11 mouse cellular contexts compared by ENCODE assay signal in the genomic region with DNA sequence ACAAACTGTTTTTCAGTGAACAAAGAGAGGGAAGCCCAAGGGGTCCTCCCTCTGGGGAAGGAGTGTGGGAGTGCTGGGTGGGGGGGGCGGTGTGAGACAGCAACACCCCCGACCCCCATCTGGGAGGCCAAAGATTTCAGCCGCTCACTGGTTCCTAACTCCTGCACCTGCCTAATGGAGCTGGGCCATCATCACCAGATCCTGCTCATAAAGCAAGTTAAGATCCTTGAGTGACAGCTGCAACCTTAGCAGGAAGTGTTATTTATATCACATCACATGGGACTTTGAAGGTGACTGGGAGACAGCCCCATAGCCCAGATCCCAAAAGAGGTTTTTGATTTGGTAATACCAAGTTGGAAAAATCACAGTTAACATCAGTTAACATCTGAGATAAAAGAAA.
DNase-seq lines count a peak whose midpoint lies in the region; ATAC-seq and TF ChIP-seq lines count a peak whose summit lies in the region.
"Had no signal": no experiment of that assay in that cellular context is flagged by ENCODE, and none has a peak within 500 bp of the region (broad histone marks: within the 10 kb centered on the region; RNA-seq: fewer than 3 reads in every experiment).

No protein-coding gene starts in this region.

- peaks cover 29% of the 10 kb centered on the region for H3K27me3 ChIP-seq in forebrain, embryonic 12.5 days
- peaks cover 9% of the 10 kb centered on the region for H3K27me3 ChIP-seq in forebrain, embryonic 14.5 days (replicated peaks; ENCODE audit: control insufficient read depth, insufficient read depth, low read length)
- H3K27me3 ChIP-seq in lung, embryonic 14.5 days (ENCODE audit: insufficient read depth, low read length), result peaks cover 10% of the 10 kb centered on the region; the same call in 1 of the 2 replicates
- H3K27me3 ChIP-seq in heart, embryonic 11.5 days (ENCODE audit: control insufficient read depth, insufficient read depth, low read length), result no peaks in the 10 kb centered on the region
- peaks cover 27% of the 10 kb centered on the region for H3K27me3 ChIP-seq in liver, embryonic 13.5 days

- H3K4me2 ChIP-seq in forebrain, embryonic 12.5 days, result peak overlapping the region; percentile 62; the same call in 1 of the 2 replicates
- H3K4me2 ChIP-seq in forebrain, embryonic 14.5 days (ENCODE audit: low read length), result no peak overlapping the region
- peak overlapping the region; percentile 84 for H3K4me2 ChIP-seq in lung, embryonic 14.5 days
- H3K4me2 ChIP-seq in heart, embryonic 11.5 days, result peak overlapping the region; percentile 88
- peak overlapping the region; percentile 60; the same call in 1 of the 2 replicates for H3K4me2 ChIP-seq in liver, embryonic 13.5 days

- H3K4me3 ChIP-seq in forebrain, embryonic 12.5 days (replicated peaks), result no peak overlapping the region
- H3K4me3 ChIP-seq in forebrain, embryonic 14.5 days (ENCODE audit: low read depth, low read length), result no peak overlapping the region
- H3K4me3 ChIP-seq in lung, embryonic 14.5 days (ENCODE audit: low read depth, low read length), result no peak overlapping the region
- peak overlapping the region; percentile 64 for H3K4me3 ChIP-seq in heart, embryonic 11.5 days (ENCODE audit: low read depth, low read length)
- no peak overlapping the region for H3K4me3 ChIP-seq in liver, embryonic 13.5 days (replicated peaks)

- no peak overlapping the region for H3K9ac ChIP-seq in forebrain, embryonic 12.5 days
- no peak overlapping the region for H3K9ac ChIP-seq in forebrain, embryonic 14.5 days (ENCODE audit: low read length)
- H3K9ac ChIP-seq in lung, embryonic 14.5 days, result no peak overlapping the region
- peak overlapping the region; percentile 63; the same call in 1 of the 2 replicates for H3K9ac ChIP-seq in heart, embryonic 11.5 days (ENCODE audit: low read depth, low read length)
- no peak overlapping the region for H3K9ac ChIP-seq in liver, embryonic 13.5 days

- DNase-seq in forebrain, embryonic 14.5 days (ENCODE audit: low spot score), result no peak
- DNase-seq in lung, embryonic 14.5 days, result no peak
- DNase-seq in lung, postnatal 10 days, result no peak
- no peak for DNase-seq in liver, embryonic 13.5 days
- no peak for DNase-seq in spleen, postnatal 36 days (ENCODE audit: low spot score in 2 of 2)
- DNase-seq in layer of hippocampus, adult 9-10 months (ENCODE audit: low spot score), result no peak
- DNase-seq: adrenal gland, adult 8-10 months; cerebellum, adult 2 months had no signal

- no peak overlapping the region for H3K27ac ChIP-seq in forebrain, embryonic 12.5 days
- no peak overlapping the region for H3K27ac ChIP-seq in forebrain, embryonic 14.5 days (ENCODE audit: low read depth, low read length)
- H3K27ac ChIP-seq in lung, embryonic 14.5 days (ENCODE audit: low read depth), result no peak overlapping the region
- peak overlapping the region; percentile 97 for H3K27ac ChIP-seq in heart, embryonic 11.5 days (ENCODE audit: low read depth, low read length)
- no peak overlapping the region for H3K27ac ChIP-seq in liver, embryonic 13.5 days

- no peaks in the 10 kb centered on the region for H3K9me3 ChIP-seq in forebrain, embryonic 12.5 days
- H3K9me3 ChIP-seq in forebrain, embryonic 14.5 days (replicated peaks; ENCODE audit: control insufficient read depth, low read length), result no peaks in the 10 kb centered on the region
- H3K9me3 ChIP-seq in lung, embryonic 14.5 days (ENCODE audit: low read depth, low read length), result no peaks in the 10 kb centered on the region
- H3K9me3 ChIP-seq in heart, embryonic 11.5 days (replicated peaks; ENCODE audit: control insufficient read depth, low read length), result no peaks in the 10 kb centered on the region
- H3K9me3 ChIP-seq in liver, embryonic 13.5 days (replicated peaks), result no peaks in the 10 kb centered on the region
- H3K9me3 ChIP-seq: megakaryocyte, embryonic 14.5 days had no signal

- TF ChIP-seq CTCF in lung, embryonic 14.5 days (IDR thresholded peaks at IDR 0.05; ENCODE audit: low read depth), result no peak

- peaks cover 12% of the 10 kb centered on the region for H3K4me1 ChIP-seq in forebrain, embryonic 12.5 days
- H3K4me1 ChIP-seq in forebrain, embryonic 14.5 days (ENCODE audit: control insufficient read depth, insufficient read depth, low read length), result peaks cover 5% of the 10 kb centered on the region; the same call in 1 of the 2 replicates
- H3K4me1 ChIP-seq in lung, embryonic 14.5 days (ENCODE audit: insufficient read depth), result no peaks in the 10 kb centered on the region
- peaks cover 11% of the 10 kb centered on the region for H3K4me1 ChIP-seq in heart, embryonic 11.5 days (ENCODE audit: control insufficient read depth, insufficient read depth, low read length)
- H3K4me1 ChIP-seq in liver, embryonic 13.5 days (replicated peaks), result peaks cover 7% of the 10 kb centered on the region; the same call in 1 of the 2 replicates

- 9% methylated on average over 3 of the region's 3 CpGs for WGBS in forebrain, embryonic 12.5 days
- 12% methylated on average over 3 of the region's 3 CpGs for WGBS in forebrain, embryonic 14.5 days
- 17% methylated on average over 3 of the region's 3 CpGs for WGBS in lung, embryonic 14.5 days
- WGBS in heart, embryonic 11.5 days (ENCODE audit: insufficient replicate concordance), result 11% methylated on average over 3 of the region's 3 CpGs
- 33% methylated on average over 3 of the region's 3 CpGs for WGBS in liver, embryonic 13.5 days (ENCODE audit: insufficient replicate concordance)

- no peak for ATAC-seq in forebrain, embryonic 12.5 days (ENCODE audit: low FRiP score)
- ATAC-seq in forebrain, embryonic 14.5 days, result no peak
- no peak for ATAC-seq in lung, embryonic 14.5 days (ENCODE audit: insufficient read depth)
- ATAC-seq in heart, embryonic 11.5 days (replicated peaks; ENCODE audit: insufficient number of reproducible peaks, low FRiP score, low TSS enrichment), result no peak
- ATAC-seq in liver, embryonic 13.5 days (ENCODE audit: low read depth), result no peak

- H3K36me3 ChIP-seq in forebrain, embryonic 12.5 days (replicated peaks), result no peaks in the 10 kb centered on the region
- H3K36me3 ChIP-seq in forebrain, embryonic 14.5 days (ENCODE audit: control insufficient read depth, insufficient read depth, low read length), result no peaks in the 10 kb centered on the region
- H3K36me3 ChIP-seq in lung, embryonic 14.5 days (ENCODE audit: insufficient read depth), result no peaks in the 10 kb centered on the region
- no peaks in the 10 kb centered on the region for H3K36me3 ChIP-seq in heart, embryonic 11.5 days (ENCODE audit: control insufficient read depth, insufficient read depth, low read length)
- no peaks in the 10 kb centered on the region for H3K36me3 ChIP-seq in liver, embryonic 13.5 days
